Mouse (Mus musculus): Measurements from ENCODE around the gene Nifk.

GRCm38 (mm10) chr1:118296673-118297072 lies 25.0 kb upstream of the Nifk start:
- TF ChIP-seq CTCF (IDR thresholded peaks at IDR 0.05; ENCODE audit: insufficient read depth, low read depth, low read length) = no peak
- TF ChIP-seq POLR2A (IDR thresholded peaks at IDR 0.05; ENCODE audit: insufficient read depth, low read depth, low read length) = no peak

All from olfactory bulb, adult 2 months (tissue).